Mouse (Mus musculus): ENCODE results near the gene Vmn1r142.
"Not testable (repeated sequence)": the region's sequence is repeated elsewhere in the genome, so short reads cannot be mapped to it uniquely, and the experiment has no call there.

Gene Vmn1r142

DNA sequence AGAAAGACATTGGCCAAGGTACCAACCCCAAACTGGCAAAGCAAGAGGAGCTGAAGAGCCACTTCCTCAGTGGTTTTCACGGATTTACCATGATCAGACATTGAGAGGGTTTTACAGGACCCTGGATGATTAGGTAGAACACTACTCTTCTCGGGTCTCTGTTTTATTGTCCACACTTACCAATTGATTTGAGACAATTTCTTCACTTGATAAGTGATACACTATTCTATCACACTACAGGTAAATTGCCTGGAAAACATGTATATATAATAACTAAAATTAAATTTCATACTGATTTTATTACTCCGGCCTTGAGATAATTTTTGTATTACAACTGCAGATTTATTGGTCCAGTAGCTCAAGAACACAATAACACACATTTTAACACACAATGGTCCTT lies at the start of gene Vmn1r142:
TSS of gene Vmn1r142 (minus strand) at position 101 of the 400 bp plus-strand sequence.
- DNase-seq (ENCODE audit: extremely low spot score, low spot score), result not testable (repeated sequence)

DNA sequence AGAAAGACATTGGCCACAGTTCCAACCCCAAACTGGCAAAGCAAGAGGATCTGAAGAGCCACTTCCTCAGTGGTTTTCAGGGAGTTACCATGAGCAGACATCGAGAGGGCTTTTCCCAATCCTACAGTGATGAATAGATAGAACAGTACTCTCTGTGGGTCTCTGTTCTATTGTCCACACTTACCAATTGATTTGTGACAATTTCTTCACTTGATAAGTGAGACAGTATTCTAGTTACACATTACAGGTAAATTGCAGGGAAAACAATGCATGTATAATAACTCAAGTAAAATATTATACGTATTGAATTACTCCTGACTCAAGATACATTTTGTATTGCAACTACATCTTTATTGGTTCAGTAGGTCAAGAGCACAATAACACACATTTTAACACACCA lies 37.3 kb upstream of the Vmn1r142 start, which contains the start of gene Gm8653:
TSS of gene Gm8653 (minus strand) at position 101 of the 400 bp plus-strand sequence.
- DNase-seq (ENCODE audit: extremely low spot score, low spot score), result not testable (repeated sequence)

DNA sequence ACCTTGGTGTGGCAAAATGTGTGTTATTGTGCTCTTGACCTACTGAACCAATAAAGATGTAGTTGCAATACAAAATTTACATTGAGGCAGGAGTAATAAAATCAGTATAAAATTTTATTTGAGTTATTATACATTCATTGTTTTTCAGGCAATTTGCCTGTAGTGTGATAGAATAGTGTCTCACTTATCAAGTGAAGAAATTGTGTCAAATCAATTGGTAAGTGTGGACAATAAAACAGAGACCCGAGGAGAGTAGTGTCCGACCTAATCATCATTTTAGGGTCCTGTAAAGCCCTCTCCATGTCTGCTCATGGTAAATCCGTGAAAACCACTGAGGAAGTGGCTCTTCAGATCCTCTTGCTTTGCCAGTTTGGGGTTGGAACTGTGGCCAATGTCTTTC lies 25.2 kb upstream of the Vmn1r142 start, which contains the start of gene Vmn1r143:
TSS of gene Vmn1r143 (plus strand) at position 301 of the 400 bp plus-strand sequence.
- not testable (repeated sequence) for DNase-seq (ENCODE audit: extremely low spot score, low spot score)

DNA sequence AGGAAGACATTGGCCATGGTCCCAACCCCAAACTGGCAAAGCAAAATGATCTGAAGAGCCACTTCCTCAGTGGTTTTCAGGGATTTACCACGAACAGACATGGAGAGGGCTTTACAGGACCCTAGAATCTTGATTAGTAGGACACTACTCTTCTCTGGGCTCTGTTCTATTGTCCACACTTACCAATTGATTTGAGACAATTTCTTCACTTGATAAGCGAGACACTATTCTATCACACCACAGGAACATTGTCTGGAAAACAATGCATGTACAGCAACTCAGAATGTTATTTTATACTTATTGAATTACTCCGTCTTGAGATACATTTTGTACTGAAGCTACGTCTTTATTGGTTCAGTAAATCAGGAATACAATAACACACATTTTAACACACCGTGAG lies 29.2 kb downstream of the Vmn1r142 start, which contains the start of gene Gm10666:
TSS of gene Gm10666 (minus strand) at position 101 of the 400 bp plus-strand sequence.
- DNase-seq (ENCODE audit: extremely low spot score, low spot score), result not testable (repeated sequence)

DNA sequence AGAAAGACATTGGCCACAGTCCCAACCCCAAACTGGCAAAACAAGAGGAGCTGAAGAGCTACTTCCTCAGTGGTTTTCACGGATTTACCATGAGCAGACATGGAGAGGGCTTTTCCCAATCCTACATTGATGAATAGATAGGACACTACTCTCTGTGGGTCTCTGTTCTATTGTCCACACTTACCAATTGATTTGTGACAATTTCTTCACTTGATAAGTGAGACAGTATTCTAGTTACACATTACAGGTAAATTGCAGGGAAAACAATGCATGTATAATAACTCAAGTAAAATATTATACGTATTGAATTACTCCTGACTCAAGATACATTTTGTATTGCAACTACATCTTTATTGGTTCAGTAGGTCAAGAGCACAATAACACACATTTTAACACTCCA lies 45.7 kb downstream of the Vmn1r142 start, which contains the start of gene Gm16451:
TSS of gene Gm16451 (minus strand) at position 101 of the 400 bp plus-strand sequence.
- not testable (repeated sequence) for DNase-seq (ENCODE audit: extremely low spot score, low spot score)

Data from neural tube, embryonic 10.5 days (tissue).